Mouse (Mus musculus) hindbrain, postnatal 0 days (tissue): Measurements from ENCODE around the gene Ptgr1. TPM values are rescaled to one million over a fixed set of nuclear protein-coding genes. Genes with fewer than 3 reads are reported as not detected.
A peak's percentile ranks its signal among the peaks of the same experiment; 100 is the strongest.

Experiments
- ATAC-seq: fragments of 200-750 bp; cut with Nextera tagmentation; 2 replicates; pipeline ENCODE4 v1.8.0; 2017; ENCODE audit warnings: mild to moderate bottlenecking, moderate TSS enrichment, moderate library complexity
- DNase-seq: peaks from one replicate; pipeline ENCODE4 v3.0.0-alpha.2; 2015; ENCODE audit warnings: low spot score
- H3K27ac ChIP-seq: fragments of 300-500 bp; sonication (generic); 2 replicates; pipeline ENCODE4 v1.5.1; 2014; ENCODE audit warnings: mild to moderate bottlenecking
- H3K27me3 ChIP-seq: fragments of 300-500 bp; sonication (generic); 2 replicates; pipeline ENCODE4 v1.6.1; 2014; ENCODE audit warnings: low read length, mixed read lengths; ENCODE audit not compliant: insufficient read depth
- H3K36me3 ChIP-seq: fragments of 300-500 bp; sonication (generic); 2 replicates; pipeline ENCODE4 v1.6.1; 2014; ENCODE audit warnings: low read length, mixed read lengths; ENCODE audit not compliant: insufficient read depth
- H3K4me1 ChIP-seq: fragments of 300-500 bp; sonication (generic); 2 replicates; pipeline ENCODE4 v1.6.1; 2014; ENCODE audit warnings: antibody characterized with exemption, low read length, mixed read lengths; ENCODE audit not compliant: insufficient read depth
- H3K4me2 ChIP-seq: fragments of 300-500 bp; sonication (generic); 2 replicates; pipeline ENCODE4 v1.6.1; 2014; ENCODE audit warnings: low read depth, mild to moderate bottlenecking, low read length, moderate library complexity, mixed read lengths
- H3K4me3 ChIP-seq: fragments of 300-500 bp; sonication (generic); 2 replicates; pipeline ENCODE4 v1.5.1; 2014; ENCODE audit warnings: low read length
- H3K9ac ChIP-seq: fragments of 300-500 bp; sonication (generic); replicated peaks from 2 replicates; pipeline ENCODE4 v1.6.1; 2014; ENCODE audit warnings: mild to moderate bottlenecking, low read length, moderate library complexity, mixed read lengths
- H3K9me3 ChIP-seq: fragments of 300-500 bp; sonication (generic); 2 replicates; pipeline ENCODE4 v1.6.1; 2016; ENCODE audit warnings: low read length, mixed read lengths
- CTCF ChIP-seq: IDR thresholded peaks from 2 replicates; pipeline ENCODE4 v1.5.1; 2016; ENCODE audit warnings: antibody characterized with exemption, control low read depth, low read depth
- WGBS: fragments of 180-500 bp; shearing (Covaris S2); extraction: QIAGEN DNeasy Blood & Tissue Kit; methylation state at CpG from one replicate; pipeline ENCODE4 v1.1.7; 2014; 5-methylcytosine and 5-hydroxymethylcytosine counted together
- polyA plus RNA-seq: library from polyadenylated mRNA; unstranded; fragments of >200 nt; fragmentation: Nextera tagmentation; extraction: Ambion mirVana; gene quantifications from 2 replicates; pipeline ENCODE4 v1.2.1, GENCODE M21; 2015
- total RNA-seq: library from RNA; depleted of rRNA; stranded (reverse); fragments of >200 nt; gene quantifications from 2 replicates; pipeline ENCODE4 v1.2.3, GENCODE M21; 2014; rRNA removed

Ptgr1 gene
- total and polyA plus RNA-seq, 2 experiments from 2014 or later = 1.3 to 5.6 TPM

DNA sequence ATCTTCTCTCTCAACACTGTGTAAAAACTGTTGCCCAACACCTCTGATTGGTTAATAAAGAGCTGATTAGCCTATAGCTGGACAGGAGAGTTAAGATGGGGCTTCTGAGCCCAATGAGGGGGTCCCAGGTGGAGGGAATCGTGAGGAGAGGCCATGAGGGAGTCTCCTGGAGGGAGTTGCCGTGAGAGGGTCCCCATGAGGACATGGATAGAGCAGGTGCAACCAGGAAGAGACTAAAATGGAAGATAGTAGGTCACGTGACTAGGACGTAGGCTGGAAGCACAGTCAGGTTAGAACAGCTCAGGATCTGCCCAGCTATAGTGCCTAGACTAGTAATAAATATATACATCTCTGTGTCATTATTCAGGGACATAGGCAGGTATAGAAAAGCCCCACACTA is 52.6 kb downstream of the Ptgr1 start:
- no peak for ATAC-seq
- no peak overlapping the region for H3K4me3 ChIP-seq
- H3K36me3 ChIP-seq = no peaks in the 10 kb centered on the region
- H3K4me2 ChIP-seq = no peak overlapping the region
- no peak overlapping the region for H3K9ac ChIP-seq
- no peak for DNase-seq
- TF ChIP-seq CTCF = no peak
- 89% methylated on average over 4 of the region's 4 CpGs for WGBS
- no peaks in the 10 kb centered on the region for H3K27me3 ChIP-seq
- H3K27ac ChIP-seq = no peak overlapping the region
- no peaks in the 10 kb centered on the region; the same call in 1 of the 2 replicates for H3K4me1 ChIP-seq
- H3K9me3 ChIP-seq = no peaks in the 10 kb centered on the region

DNA sequence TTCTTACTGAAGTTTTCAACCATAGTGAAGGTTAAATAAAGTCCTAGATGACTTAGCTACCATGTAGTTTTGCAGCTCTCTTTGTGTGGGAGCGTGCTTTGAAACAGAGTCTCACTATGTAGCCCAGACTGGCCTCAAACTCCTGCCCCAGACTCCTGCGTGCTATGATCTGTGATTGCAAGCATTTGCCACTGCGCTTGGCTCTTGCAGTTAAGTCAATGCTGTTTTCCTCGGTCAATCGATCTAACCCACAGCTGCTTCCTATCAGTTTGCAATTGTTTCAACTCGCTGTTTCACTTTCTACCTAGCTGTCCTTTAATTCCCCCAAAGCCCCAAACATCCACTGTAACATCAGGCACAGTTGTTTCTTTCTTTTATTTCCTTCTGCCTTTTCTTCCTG is 54.4 kb downstream of the Ptgr1 start:
- Histone ChIP-seq H3K4me3 (no peak overlapping the region), H3K27me3 (no peaks in the 10 kb centered on the region), H3K27ac (no peak overlapping the region), H3K36me3 (no peaks in the 10 kb centered on the region), H3K4me2 (no peak overlapping the region), H3K4me1 (no peaks in the 10 kb centered on the region; the same call in 1 of the 2 replicates), H3K9me3 (no peaks in the 10 kb centered on the region), H3K9ac (no peak overlapping the region)
- ATAC-seq = no peak
- 90% methylated on average over 6 of the region's 6 CpGs for WGBS
- no peak for DNase-seq
- TF ChIP-seq CTCF = no peak

DNA sequence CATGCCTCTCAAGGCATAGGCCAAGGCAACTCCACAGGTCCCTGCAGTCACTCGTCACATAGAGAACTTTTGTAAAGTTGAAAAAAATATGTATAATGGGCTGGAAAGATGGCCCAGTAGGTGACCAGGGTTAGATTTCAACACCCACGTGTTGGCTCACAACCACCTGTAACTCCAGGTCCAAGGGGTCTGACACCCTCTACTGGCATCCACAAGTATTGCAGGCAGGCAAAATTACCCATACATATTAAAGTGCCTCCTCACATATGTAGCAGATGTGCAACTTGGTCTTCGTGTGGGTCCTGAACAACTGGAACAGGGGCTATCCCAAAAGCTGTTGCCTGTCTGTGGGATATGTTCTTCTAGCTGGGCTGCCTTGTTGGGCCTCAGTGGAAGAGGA is 59.3 kb downstream of the Ptgr1 start:
- Histone ChIP-seq H3K4me2 (no peak overlapping the region), H3K9me3 (0 out of 2 replicates have a peak, but pooled peaks cover 3% of the 10 kb centered on the region), H3K36me3 (no peaks in the 10 kb centered on the region), H3K9ac (no peak overlapping the region), H3K27ac (no peak overlapping the region), H3K4me1 (no peaks in the 10 kb centered on the region), H3K4me3 (no peak overlapping the region), H3K27me3 (no peaks in the 10 kb centered on the region)
- no peak for ATAC-seq
- DNase-seq = no peak
- peak; percentile 25 for TF ChIP-seq CTCF
- WGBS = 67% methylated on average over 3 of the region's 3 CpGs

DNA sequence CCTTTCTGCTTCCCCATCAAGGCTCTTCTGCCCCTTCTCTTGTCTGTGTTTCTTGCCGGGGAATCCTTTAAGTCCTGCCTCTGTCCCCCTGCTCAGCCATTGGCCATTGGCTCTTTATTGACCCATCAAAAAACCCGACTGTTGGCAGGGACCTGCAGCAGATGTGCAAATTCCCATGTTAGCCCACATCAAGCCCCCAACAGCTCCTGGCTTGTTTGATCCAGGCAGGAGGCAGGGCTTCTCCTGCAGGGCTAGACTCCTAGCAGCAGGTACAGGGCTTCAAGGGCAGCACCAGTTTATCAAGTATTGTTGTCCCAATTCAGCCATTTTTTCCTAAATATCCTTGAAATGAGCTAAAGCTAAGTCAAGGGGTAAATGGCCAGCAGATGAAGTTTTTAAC is 60.8 kb downstream of the Ptgr1 start:
- Histone ChIP-seq H3K27ac (no peak overlapping the region), H3K4me1 (no peaks in the 10 kb centered on the region), H3K4me2 (no peak overlapping the region), H3K27me3 (no peaks in the 10 kb centered on the region), H3K36me3 (no peaks in the 10 kb centered on the region), H3K4me3 (no peak overlapping the region), H3K9me3 (0 out of 2 replicates have a peak, but pooled peaks cover 3% of the 10 kb centered on the region), H3K9ac (no peak overlapping the region)
- DNase-seq (no peak), ATAC-seq (no peak)
- 35% methylated on average over 2 of the region's 2 CpGs for WGBS
- no peak for TF ChIP-seq CTCF

DNA sequence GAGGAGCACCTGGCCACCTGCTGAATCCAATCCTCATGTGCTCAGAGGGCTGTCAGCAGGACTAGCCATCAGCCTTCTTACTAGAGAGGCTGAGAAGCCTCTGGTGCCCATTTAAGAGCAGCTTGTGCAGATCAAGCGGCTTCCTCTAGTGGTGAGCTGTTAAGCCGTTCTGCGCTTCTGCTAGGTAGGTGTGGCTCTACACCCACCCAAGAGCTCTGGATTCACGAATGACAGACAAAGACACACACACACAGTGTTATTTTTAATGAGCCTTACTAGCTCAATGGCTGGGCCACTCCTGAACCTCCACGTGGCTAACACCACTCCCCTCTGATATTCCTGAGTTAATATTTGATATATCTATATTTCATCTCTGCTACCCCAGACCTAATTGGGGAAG is 61.3 kb downstream of the Ptgr1 start:
- WGBS = 52% methylated on average over 5 of the region's 5 CpGs
- no peak for ATAC-seq

DNA sequence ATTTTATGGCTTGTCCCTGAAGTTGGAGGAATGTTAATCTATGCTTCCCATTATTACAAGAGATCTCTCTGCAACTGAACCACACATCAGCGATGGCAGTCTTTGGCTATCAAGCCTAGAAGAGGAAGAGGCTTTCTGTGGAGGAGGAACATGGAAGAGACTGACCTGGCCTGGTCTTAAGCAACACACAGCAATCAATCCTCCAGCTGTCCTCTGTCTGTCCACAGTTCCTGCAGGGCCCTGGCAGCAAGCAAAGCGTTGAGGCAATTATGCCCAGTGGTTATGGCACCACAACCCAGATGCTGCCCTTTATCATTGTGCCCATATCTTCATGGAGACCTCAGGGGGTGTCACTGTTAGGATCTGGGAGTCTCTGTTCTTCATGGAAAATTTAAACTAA is 63.0 kb downstream of the Ptgr1 start:
- Histone ChIP-seq H3K27ac (no peak overlapping the region), H3K4me1 (no peaks in the 10 kb centered on the region), H3K4me2 (no peak overlapping the region), H3K27me3 (no peaks in the 10 kb centered on the region), H3K4me3 (no peak overlapping the region), H3K9ac (no peak overlapping the region), H3K36me3 (no peaks in the 10 kb centered on the region), H3K9me3 (0 out of 2 replicates have a peak, but pooled peaks cover 3% of the 10 kb centered on the region)
- 90% methylated on average over 2 of the region's 2 CpGs for WGBS
- ATAC-seq (no peak), DNase-seq (no peak)
- no peak for TF ChIP-seq CTCF

More for the DNA sequence above, 61.3 kb downstream of the Ptgr1 start:
- Histone ChIP-seq H3K27ac (no peak overlapping the region), H3K27me3 (no peaks in the 10 kb centered on the region), H3K9me3 (0 out of 2 replicates have a peak, but pooled peaks cover 3% of the 10 kb centered on the region), H3K4me1 (no peaks in the 10 kb centered on the region), H3K4me2 (no peak overlapping the region), H3K36me3 (no peaks in the 10 kb centered on the region), H3K4me3 (no peak overlapping the region), H3K9ac (no peak overlapping the region)
- DNase-seq = no peak
- no peak for TF ChIP-seq CTCF

Other genes with a start within 250 kb of the Ptgr1 start
- 0.25 and 0.89 TPM in 2 replicates for gene Olfr267, start 199.4 kb downstream of the Ptgr1 start, total RNA-seq
- 0.10 TPM in 1 of 2 replicates, not detected in the other for gene Olfr267, start 199.4 kb downstream of the Ptgr1 start, polyA plus RNA-seq
- gene Ecpas, start 74.4 kb downstream of the Ptgr1 start, total RNA-seq = 53.0 and 55.8 TPM in 2 replicates
- gene Ecpas, start 74.4 kb downstream of the Ptgr1 start, polyA plus RNA-seq = 33.5 and 36.6 TPM in 2 replicates
- gene Zkscan16, start 43.5 kb downstream of the Ptgr1 start, total RNA-seq = 4.1 and 4.2 TPM in 2 replicates
- 1.8 and 2.3 TPM in 2 replicates for gene Zkscan16, start 43.5 kb downstream of the Ptgr1 start, polyA plus RNA-seq
- 2.7 and 5.2 TPM in 2 replicates for gene Dnajc25, start 7.9 kb upstream of the Ptgr1 start, total RNA-seq
- 9.2 and 9.4 TPM in 2 replicates for gene Dnajc25, start 7.9 kb upstream of the Ptgr1 start, polyA plus RNA-seq
- not detected in 2 replicates for gene Gm20503, start 16.1 kb upstream of the Ptgr1 start, total RNA-seq
- gene Gm20503, start 16.1 kb upstream of the Ptgr1 start, polyA plus RNA-seq = 11.7 and 18.2 TPM in 2 replicates
- 86.0 and 104 TPM in 2 replicates for gene Gng10, start 48.0 kb upstream of the Ptgr1 start, total RNA-seq
- gene Gng10, start 48.0 kb upstream of the Ptgr1 start, polyA plus RNA-seq = 184 and 189 TPM in 2 replicates
- gene AI481877, start 151.9 kb upstream of the Ptgr1 start, total RNA-seq = not detected in 2 replicates
- 0.05 TPM in 1 of 2 replicates, not detected in the other for gene AI481877, start 151.9 kb upstream of the Ptgr1 start, polyA plus RNA-seq
- 46.5 and 46.8 TPM in 2 replicates for gene Ugcg, start 202.1 kb upstream of the Ptgr1 start, total RNA-seq
- 19.1 and 20.7 TPM in 2 replicates for gene Ugcg, start 202.1 kb upstream of the Ptgr1 start, polyA plus RNA-seq